Mouse (Mus musculus) left cerebral cortex, adult 2 months (tissue): Measurements from ENCODE around the gene Ptprn2. TPM values are rescaled to one million over a fixed set of nuclear protein-coding genes. Genes with fewer than 3 reads are reported as not detected.
A peak's percentile ranks its signal among the peaks of the same experiment; 100 is the strongest.

Source experiments
- DNase-seq, 2 experiments: peaks; one replicate each; pipeline ENCODE4 v3.0.0; 2021 to 2022; ENCODE audit warnings: low spot score in 2 of 2, mixed read lengths in 1 of 2; ENCODE audit errors: extremely low spot score in 1 of 2
- H3K27ac ChIP-seq: fragments of 200-600 bp; 2 replicates; pipeline ENCODE4 v1.8.1; 2022
- H3K4me3 ChIP-seq: fragments of 200-600 bp; 2 replicates; pipeline ENCODE4 v1.8.1; 2022
- CTCF ChIP-seq: fragments of 200-600 bp; IDR thresholded peaks from 2 replicates; pipeline ENCODE4 v1.8.1; 2022; ENCODE audit warnings: antibody characterized with exemption, mild to moderate bottlenecking, moderate library complexity
- intact Hi-C: fragments of 180-260 bp; cut with DNase I; formaldehyde crosslinking; loops from one replicate; pipeline ENCODE4 v1.15.1; 2025
- total RNA-seq, 2 experiments: library from RNA; stranded (reverse); gene quantifications; 2 replicates each; pipeline ENCODE4 v1.2.3; 2021

Ptprn2 gene
- total RNA-seq, 2 experiments from 2014 or later = 339 to 346 TPM

GRCm38 (mm10) chr12:116533281-116533680 is 47.8 kb downstream of the Ptprn2 start:
- intact Hi-C loops = no loop called here
- Histone ChIP-seq H3K27ac (peak overlapping the region; percentile 53), H3K4me3 (no peak overlapping the region)
- no peak for DNase-seq
- TF ChIP-seq CTCF = no peak

GRCm38 (mm10) chr12:116539305-116539704 is 53.8 kb downstream of the Ptprn2 start:
- no peak for DNase-seq
- intact Hi-C loops = no loop called here
- no peak overlapping the region for H3K27ac ChIP-seq

GRCm38 (mm10) chr12:116540608-116541007 is 55.1 kb downstream of the Ptprn2 start:
- intact Hi-C loops = no loop called here

More at GRCm38 (mm10) chr12:116539305-116539704, 53.8 kb downstream of the Ptprn2 start:
- no peak for TF ChIP-seq CTCF
- no peak overlapping the region for H3K4me3 ChIP-seq

GRCm38 (mm10) chr12:116550031-116550430 is 64.5 kb downstream of the Ptprn2 start:
- H3K27ac ChIP-seq = peak overlapping the region; percentile 83
- no peak overlapping the region for H3K4me3 ChIP-seq
- TF ChIP-seq CTCF = no peak
- peak; percentile 32 to 38 for DNase-seq
- intact Hi-C loops = no loop called here

More at GRCm38 (mm10) chr12:116540608-116541007, 55.1 kb downstream of the Ptprn2 start:
- Histone ChIP-seq H3K4me3 (no peak overlapping the region), H3K27ac (peak overlapping the region; percentile 18; the same call in 1 of the 2 replicates)
- no peak for TF ChIP-seq CTCF
- DNase-seq = no peak

- DNase-seq = no peak
- peak overlapping the region; percentile 17 for H3K27ac ChIP-seq
- intact Hi-C loops = no loop called here
Measured at GRCm38 (mm10) chr12:116551516-116551915, 66.0 kb downstream of the Ptprn2 start.

GRCm38 (mm10) chr12:116552306-116552705 is 66.8 kb downstream of the Ptprn2 start:
- intact Hi-C loops = no loop called here

More at GRCm38 (mm10) chr12:116551516-116551915, 66.0 kb downstream of the Ptprn2 start:
- no peak overlapping the region for H3K4me3 ChIP-seq
- no peak for TF ChIP-seq CTCF

GRCm38 (mm10) chr12:116553361-116553760 is 67.8 kb downstream of the Ptprn2 start:
- intact Hi-C loops = no loop called here
- DNase-seq = no peak
- TF ChIP-seq CTCF = no peak
- Histone ChIP-seq H3K27ac (no peak overlapping the region), H3K4me3 (no peak overlapping the region)

More at GRCm38 (mm10) chr12:116552306-116552705, 66.8 kb downstream of the Ptprn2 start:
- no peak for DNase-seq
- TF ChIP-seq CTCF = no peak
- Histone ChIP-seq H3K4me3 (no peak overlapping the region), H3K27ac (no peak overlapping the region)

- TF ChIP-seq CTCF = no peak
- intact Hi-C loops = no loop called here
- no peak overlapping the region for H3K4me3 ChIP-seq
- no peak for DNase-seq
- H3K27ac ChIP-seq = peak overlapping the region; percentile 72
Measured at GRCm38 (mm10) chr12:116555964-116556363, 70.4 kb downstream of the Ptprn2 start.

GRCm38 (mm10) chr12:116564441-116564840 is 78.9 kb downstream of the Ptprn2 start:
- intact Hi-C loops = no loop called here
- no peak for DNase-seq

GRCm38 (mm10) chr12:116566672-116567071 is 81.2 kb downstream of the Ptprn2 start:
- no peak overlapping the region for H3K4me3 ChIP-seq
- peak overlapping the region; percentile 30 for H3K27ac ChIP-seq
- TF ChIP-seq CTCF = no peak
- no peak for DNase-seq
- intact Hi-C loops = no loop called here

More at GRCm38 (mm10) chr12:116564441-116564840, 78.9 kb downstream of the Ptprn2 start:
- Histone ChIP-seq H3K4me3 (no peak overlapping the region), H3K27ac (no peak overlapping the region)
- no peak for TF ChIP-seq CTCF

- intact Hi-C loops = no loop called here
- no peak for TF ChIP-seq CTCF
- no peak for DNase-seq
- Histone ChIP-seq H3K27ac (peak overlapping the region; percentile 30; the same call in 1 of the 2 replicates), H3K4me3 (no peak overlapping the region)
Measured at GRCm38 (mm10) chr12:116567170-116567569, 81.7 kb downstream of the Ptprn2 start.

GRCm38 (mm10) chr12:116569568-116569967 is 84.0 kb downstream of the Ptprn2 start:
- intact Hi-C loops = no loop called here
- Histone ChIP-seq H3K27ac (no peak overlapping the region), H3K4me3 (no peak overlapping the region)
- TF ChIP-seq CTCF = no peak
- no peak for DNase-seq

- Histone ChIP-seq H3K27ac (peak overlapping the region; percentile 50; the same call in 1 of the 2 replicates), H3K4me3 (no peak overlapping the region)
- no peak for DNase-seq
- TF ChIP-seq CTCF = no peak
- intact Hi-C loops = no loop called here
Measured at GRCm38 (mm10) chr12:116574102-116574501, 88.6 kb downstream of the Ptprn2 start.
